ENCODE assay signal across 9 mouse cellular contexts in genomic region chr9:77596355-77596754, GRCm38 (mm10). TPM values are rescaled to one million over a fixed set of nuclear protein-coding genes. Genes with fewer than 3 reads are reported as not detected.
DNase-seq lines count a peak whose midpoint lies in the region; ATAC-seq and TF ChIP-seq lines count a peak whose summit lies in the region.
"Had no signal": no experiment of that assay in that cellular context is flagged by ENCODE, and none has a peak within 500 bp of the region (broad histone marks: within the 10 kb centered on the region; RNA-seq: fewer than 3 reads in every experiment).

No protein-coding gene starts in this region.

- no peaks in the 10 kb centered on the region for H3K36me3 ChIP-seq in G1E (replicated peaks)
- H3K36me3 ChIP-seq in liver, postnatal 0 days (replicated peaks; ENCODE audit: insufficient read depth, low read length) = no peaks in the 10 kb centered on the region
- H3K36me3 ChIP-seq: liver, embryonic 15.5 days had no signal

- peak; percentile 15; the same call in 1 of the 2 replicates for ATAC-seq in G1E (ENCODE audit: extremely low read depth, insufficient number of reproducible peaks, low FRiP score, poor library complexity, severe bottlenecking)
- no peak for ATAC-seq in liver, postnatal 0 days

- no peak overlapping the region for H3K4me3 ChIP-seq in G1E (ENCODE audit: low read depth, low read length)
- no peak overlapping the region for H3K4me3 ChIP-seq in liver, postnatal 0 days (ENCODE audit: low read depth, low read length)
- H3K4me3 ChIP-seq: liver, embryonic 15.5 days had no signal

- no peaks in the 10 kb centered on the region for H3K27me3 ChIP-seq in G1E (ENCODE audit: insufficient read depth, low read length)
- no peaks in the 10 kb centered on the region for H3K27me3 ChIP-seq in liver, postnatal 0 days (ENCODE audit: insufficient read depth, low read length)
- H3K27me3 ChIP-seq: liver, embryonic 15.5 days had no signal

- H3K27ac ChIP-seq in liver, postnatal 0 days (ENCODE audit: low read depth) = no peak overlapping the region
- H3K27ac ChIP-seq: liver, embryonic 15.5 days had no signal

- peak; percentile 68 for TF ChIP-seq CTCF in G1E (IDR thresholded peaks at IDR 0.05; ENCODE audit: low read depth, low read length)
- peak; percentile 100 for TF ChIP-seq CTCF in liver, postnatal 0 days (IDR thresholded peaks at IDR 0.05; ENCODE audit: low read depth)

- no peaks in the 10 kb centered on the region for H3K9me3 ChIP-seq in G1E (replicated peaks)
- H3K9me3 ChIP-seq in liver, postnatal 0 days (ENCODE audit: low read length) = no peaks in the 10 kb centered on the region
- H3K9me3 ChIP-seq: liver, embryonic 15.5 days had no signal

- WGBS in liver, postnatal 0 days (ENCODE audit: insufficient replicate concordance) = 23% methylated on average over 7 of the region's 7 CpGs

- H3K4me1 ChIP-seq in G1E (ENCODE audit: insufficient read depth, low read depth, low read length) = no peaks in the 10 kb centered on the region; the same call in 1 of the 2 replicates
- H3K4me1 ChIP-seq in liver, postnatal 0 days (ENCODE audit: insufficient read depth) = no peaks in the 10 kb centered on the region
- H3K4me1 ChIP-seq: liver, embryonic 15.5 days had no signal

- H3K4me2 ChIP-seq in liver, postnatal 0 days (ENCODE audit: low read depth, low read length) = no peak overlapping the region
- H3K4me2 ChIP-seq: liver, embryonic 15.5 days had no signal

- no peak for TF ChIP-seq EP300 in liver, postnatal 0 days (IDR thresholded peaks at IDR 0.05; ENCODE audit: low read depth)

- H3K9ac ChIP-seq in liver, postnatal 0 days (replicated peaks) = no peak overlapping the region
- H3K9ac ChIP-seq: liver, embryonic 15.5 days had no signal

- DNase-seq in A20 (ENCODE audit: low read depth, low spot score) (peak; percentile 74), G1E (ENCODE audit: low spot score) (peak; percentile 27)
- DNase-seq in cerebellum, adult 11 months = peak; percentile 62
- DNase-seq in frontal cortex, postnatal 25 days (ENCODE audit: low spot score in 2 of 2) = peak; percentile 69 to 77
- peak; percentile 85 for DNase-seq in kidney, postnatal 10 days
- DNase-seq in liver, postnatal 0 days = peak; percentile 83
- DNase-seq in retina, postnatal 1 day = peak; percentile 89
- DNase-seq in urinary bladder, adult 2 months (ENCODE audit: low spot score) = peak; percentile 50

RNA-seq across cellular contexts. Expression of gene Klhl31, which starts 39.9 kb away (rescaled TPM):
- total RNA-seq in G1E (2014; fragmentation: Nextera tagmentation) = not detected in 2 replicates
- under 0.01 and 0.05 TPM in 2 replicates for total RNA-seq in G1E (2017)
- polyA plus RNA-seq in G1E (2012) = not detected in 2 replicates
- 0.06 and 0.67 TPM in 2 replicates for polyA plus RNA-seq in liver, postnatal 0 days (2015; fragmentation: Nextera tagmentation; extraction: Ambion mirVana)
- polyA plus RNA-seq in urinary bladder, adult 2 months (2012; rRNA removed) = 0.03 TPM in 2 replicates

RNA-seq across cellular contexts. Expression of gene Lrrc1, which starts 51.7 kb away (rescaled TPM):
- total RNA-seq in G1E (2014; fragmentation: Nextera tagmentation) (not detected in 2 replicates), G1E (2017) (0.06 and 0.16 TPM in 2 replicates)
- polyA plus RNA-seq in G1E (2012) = not detected in 2 replicates
- 1.2 and 1.5 TPM in 2 replicates for polyA plus RNA-seq in liver, postnatal 0 days (2015; fragmentation: Nextera tagmentation; extraction: Ambion mirVana)
- 31.3 and 33.2 TPM in 2 replicates for polyA plus RNA-seq in urinary bladder, adult 2 months (2012; rRNA removed)

Comparison
In these comparisons a context has a peak if more than half of its experiments do, and no peak if none do; other contexts are left out.
1. DNase-seq: peak in every context shown above with its lines; median percentile 89 in retina, postnatal 1 day; 85 in kidney, postnatal 10 days; 83 in liver, postnatal 0 days; 74 in A20; 73 in frontal cortex, postnatal 25 days; 62 in cerebellum, adult 11 months; 50 in urinary bladder, adult 2 months; 27 in G1E.
2. RNA of gene Lrrc1, which starts 51.7 kb away (polyA plus RNA-seq): 31.3 to 33.2 TPM in urinary bladder, adult 2 months; 1.2 to 1.5 TPM in liver, postnatal 0 days and not detected in G1E; every median in the first group is over 10 times any median in the second.